Mouse (Mus musculus) right cerebral cortex, adult 2 months (tissue): ENCODE results near the gene Usp38.
"Not testable (repeated sequence)": the region's sequence is repeated elsewhere in the genome, so short reads cannot be mapped to it uniquely, and the experiment has no call there.

Source experiments
- DNase-seq, 2 experiments: peaks; one replicate each; pipeline ENCODE4 v3.0.0; 2021 to 2022; ENCODE audit warnings: low spot score in 2 of 2

The Usp38 gene

GRCm38 (mm10) chr8:81014789-81015699 is at the start of gene Usp38:
TSS of gene Usp38 (minus strand) at chr8:81014928.
- peak; percentile 99 for DNase-seq

GRCm38 (mm10) chr8:81062566-81062965 is 47.8 kb upstream of the Usp38 start:
- DNase-seq, result no peak

- DNase-seq, result peak in 1 of 2 experiments; percentile 60
Measured at GRCm38 (mm10) chr8:81061950-81062349, 47.2 kb upstream of the Usp38 start.

DNA sequence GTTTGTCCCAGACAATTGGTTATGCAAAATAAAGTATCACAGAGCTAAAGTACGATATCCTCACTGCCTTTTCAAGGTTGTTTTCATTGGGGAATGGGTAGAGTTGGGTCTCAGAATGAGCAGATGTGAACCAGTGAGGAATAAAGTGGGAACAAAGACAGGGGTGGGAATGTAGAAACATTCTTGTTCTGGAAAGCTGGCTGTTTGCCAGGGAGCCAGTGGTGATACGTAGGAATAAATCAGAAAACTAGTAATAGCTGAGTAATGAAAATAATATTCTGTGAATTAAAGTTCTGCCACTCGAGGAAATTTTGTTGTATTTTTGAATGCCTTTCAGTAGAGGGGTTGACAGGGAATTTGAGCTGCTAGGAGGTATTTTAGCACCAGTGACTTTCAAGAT is 29.5 kb upstream of the Usp38 start:
- DNase-seq, result no peak

- DNase-seq, result no peak
Measured at GRCm38 (mm10) chr8:81027991-81028390, 13.3 kb upstream of the Usp38 start.

GRCm38 (mm10) chr8:81017548-81017947 is 2.8 kb upstream of the Usp38 start:
- not testable (repeated sequence) for DNase-seq

GRCm38 (mm10) chr8:81013811-81014530 is 757 bp downstream of the Usp38 start:
- DNase-seq, result no peak

GRCm38 (mm10) chr8:81012699-81013098 is 2.0 kb downstream of the Usp38 start:
- DNase-seq, result no peak

- DNase-seq, result no peak
Measured at GRCm38 (mm10) chr8:81012031-81012560, 2.6 kb downstream of the Usp38 start.

DNA sequence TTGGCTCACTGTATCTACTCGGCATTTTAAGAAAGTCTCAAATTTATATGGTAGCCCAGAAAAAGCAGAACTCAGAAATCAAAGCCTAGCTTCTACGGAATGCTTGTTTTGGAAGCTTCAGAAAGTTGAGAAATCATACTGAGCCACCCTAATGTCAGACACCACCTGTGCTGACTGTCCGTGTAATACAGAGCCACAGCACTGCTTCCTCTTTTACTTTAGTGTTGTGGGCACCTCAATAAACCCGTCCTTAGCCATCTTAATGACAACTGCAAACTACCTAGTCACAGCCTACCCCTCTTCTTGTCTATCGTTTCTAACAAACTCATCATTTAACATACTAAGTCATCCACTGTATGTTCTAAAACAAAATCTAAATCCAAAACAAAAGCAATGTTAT is 4.3 kb downstream of the Usp38 start:
- DNase-seq, result no peak

DNA sequence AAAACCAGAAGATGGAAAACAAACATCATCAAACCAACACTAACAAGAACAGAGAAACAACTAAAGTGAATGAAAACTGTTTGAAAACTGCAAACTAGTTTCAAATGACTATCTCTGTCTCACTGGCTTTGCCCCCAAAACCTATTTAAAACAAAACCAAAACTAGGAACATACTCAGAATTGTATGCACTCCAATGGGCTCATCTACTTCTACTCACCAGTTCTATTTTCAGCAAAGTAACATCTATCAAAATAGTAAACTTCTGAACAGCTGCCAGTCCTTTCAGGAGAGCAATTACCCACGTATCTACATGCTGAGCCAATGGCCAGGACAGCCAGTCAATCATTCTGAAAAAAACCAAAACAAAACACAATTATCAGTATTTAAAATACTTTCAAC is 9.6 kb downstream of the Usp38 start:
- DNase-seq, result no peak

GRCm38 (mm10) chr8:80996632-80997031 is 18.1 kb downstream of the Usp38 start:
- no peak for DNase-seq

DNA sequence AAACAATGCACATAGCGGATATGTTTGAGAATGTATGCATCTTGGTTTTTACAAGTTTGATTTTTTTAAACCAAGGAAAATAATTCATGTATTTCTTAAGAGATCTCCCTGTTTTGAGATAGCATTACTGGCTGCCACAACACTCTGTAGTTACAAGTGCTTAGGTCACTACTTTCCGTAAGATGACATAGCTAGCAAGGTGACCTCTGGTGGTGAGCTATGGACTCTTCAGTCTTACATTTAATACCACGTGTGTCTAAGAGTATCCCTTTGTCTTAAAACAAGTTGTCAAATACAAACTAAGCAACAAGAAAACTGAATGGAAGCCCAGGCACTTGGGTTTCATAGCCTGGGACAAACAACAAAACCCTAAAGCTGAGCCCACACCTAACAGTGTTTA is 22.8 kb downstream of the Usp38 start:
- DNase-seq, result no peak

- DNase-seq, result peak in 1 of 2 experiments; percentile 10
Measured at GRCm38 (mm10) chr8:80982829-80983228, 31.9 kb downstream of the Usp38 start.

DNA sequence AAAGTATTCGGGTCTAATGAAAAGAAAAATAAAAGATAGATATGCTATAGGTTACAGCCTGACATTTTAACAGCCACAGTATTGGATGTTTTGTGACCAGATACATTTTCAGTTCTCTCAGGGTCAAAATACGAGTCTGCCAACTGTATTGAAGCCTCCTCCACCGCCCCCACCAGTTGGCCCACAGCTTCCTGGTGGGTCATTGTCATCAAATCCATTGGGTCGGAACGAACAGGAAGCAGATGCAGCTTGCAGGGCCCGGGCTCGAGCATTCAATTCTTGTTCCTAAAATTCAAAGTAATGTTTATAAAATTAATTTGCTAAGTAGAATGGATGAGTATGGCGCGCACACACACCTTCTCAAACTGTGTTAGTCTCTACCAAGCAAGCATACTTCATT is 33.0 kb downstream of the Usp38 start:
- DNase-seq, result no peak

- no peak for DNase-seq
Measured at GRCm38 (mm10) chr8:80980063-80980462, 34.7 kb downstream of the Usp38 start.

DNA sequence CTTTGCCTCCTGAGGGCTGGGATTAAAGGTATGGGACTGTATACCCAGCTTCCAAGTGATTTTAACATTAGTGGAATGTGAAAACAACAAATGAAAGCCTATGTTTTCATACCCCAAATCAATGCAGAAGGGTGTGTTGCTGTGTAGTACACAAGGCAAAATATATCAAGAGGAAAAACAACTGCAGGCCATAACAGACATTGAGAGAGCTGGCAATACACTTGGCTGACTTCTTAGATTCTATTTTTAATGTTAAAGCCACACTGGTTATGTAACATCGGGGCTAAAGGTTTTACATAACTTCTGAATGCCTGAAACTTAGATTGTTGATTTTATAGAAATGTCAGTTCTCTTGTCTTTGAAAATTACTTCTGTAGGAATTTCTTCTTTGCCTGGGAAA is 37.5 kb downstream of the Usp38 start:
- DNase-seq, result no peak

GRCm38 (mm10) chr8:80971150-80971549 is 43.6 kb downstream of the Usp38 start:
- no peak for DNase-seq

DNA sequence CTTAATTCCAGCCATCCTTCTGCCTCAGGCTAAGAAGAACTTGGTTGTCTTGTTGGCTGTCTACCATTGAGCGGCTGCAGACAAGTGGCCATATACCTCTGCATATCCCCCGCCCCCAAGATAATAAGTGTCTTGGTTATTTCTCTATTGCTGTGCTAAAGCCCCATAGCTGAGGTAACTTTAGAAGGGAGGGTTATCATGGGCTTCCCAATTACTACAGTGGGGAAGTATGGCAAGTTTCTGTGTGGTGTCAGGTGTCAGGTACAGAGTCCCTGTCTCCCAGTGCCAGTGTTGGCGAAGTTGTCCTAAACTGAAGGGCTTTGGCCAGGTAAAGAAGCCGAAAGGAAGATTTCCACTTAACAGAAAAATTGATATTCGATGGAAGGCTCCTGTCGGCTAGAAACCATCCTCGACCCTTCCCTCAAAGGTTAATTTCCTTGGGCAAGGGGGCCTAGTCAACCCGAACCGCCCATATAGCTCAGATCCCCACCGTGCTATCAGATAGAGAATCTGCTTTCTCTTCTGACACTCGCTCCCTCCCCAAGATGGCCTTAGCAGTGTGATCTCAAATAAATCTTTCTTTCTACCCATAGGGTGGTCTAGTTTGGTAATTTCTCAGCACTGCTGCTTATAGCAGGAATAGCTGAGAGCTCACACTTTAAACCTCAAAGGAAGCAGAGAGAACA is 44.6 kb downstream of the Usp38 start:
- DNase-seq, result no peak

GRCm38 (mm10) chr8:80969423-80969822 is 45.3 kb downstream of the Usp38 start:
- DNase-seq, result no peak

- DNase-seq, result no peak
Measured at GRCm38 (mm10) chr8:80963095-80963494, 51.6 kb downstream of the Usp38 start.

- DNase-seq, result no peak
Measured at GRCm38 (mm10) chr8:80962592-80962983, 52.1 kb downstream of the Usp38 start.
